Mouse (Mus musculus) embryonic fibroblast, embryonic 13.5 days (primary cell): ENCODE measurements around the gene Tcf7l2. TPM values are rescaled to one million over a fixed set of nuclear protein-coding genes. Genes with fewer than 3 reads are reported as not detected.

ENCODE experiments used
- H3K27ac ChIP-seq: 2 replicates; pipeline ENCODE4 v1.5.1; 2012; ENCODE audit warnings: low read length, control low read depth, inconsistent platforms; ENCODE audit not compliant: insufficient read depth
- H3K4me1 ChIP-seq: 2 replicates; pipeline ENCODE4 v1.6.1; 2011; ENCODE audit warnings: low read length; ENCODE audit not compliant: control insufficient read depth, insufficient read depth
- H3K4me3 ChIP-seq: 2 replicates; pipeline ENCODE4 v1.5.1; 2011; ENCODE audit warnings: mild to moderate bottlenecking, control low read depth, low read length; ENCODE audit not compliant: insufficient read depth
- CTCF ChIP-seq: IDR thresholded peaks from 2 replicates; pipeline ENCODE4 v1.5.1; 2011; ENCODE audit warnings: mild to moderate bottlenecking, control low read depth, low read length, moderate library complexity, borderline replicate concordance; ENCODE audit not compliant: insufficient read depth
- POLR2A ChIP-seq: IDR thresholded peaks from 2 replicates; pipeline ENCODE4 v1.6.1; 2011; ENCODE audit warnings: low read depth, mild to moderate bottlenecking, control low read depth, low read length, moderate library complexity
- polyA plus RNA-seq: library from polyadenylated mRNA; stranded (reverse); fragments of >200 nt; gene quantifications from 2 replicates; pipeline ENCODE4 v1.2.4, GENCODE M21; 2011; ENCODE audit warnings: low read depth; ENCODE audit not compliant: missing spikeins, insufficient read length

The Tcf7l2 gene
- polyA plus RNA-seq, 1 experiment = 41.1 TPM

GRCm38 (mm10) chr19:55803121-55803520 is 61.5 kb downstream of the Tcf7l2 start:
- no peak for TF ChIP-seq POLR2A
- TF ChIP-seq CTCF = no peak
- Histone ChIP-seq H3K4me1 (peaks cover 4% of the 10 kb centered on the region; the same call in 1 of the 2 replicates), H3K27ac (no peak overlapping the region)

GRCm38 (mm10) chr19:55803797-55804196 is 62.2 kb downstream of the Tcf7l2 start:
- TF ChIP-seq CTCF (no peak), POLR2A (no peak)
- Histone ChIP-seq H3K27ac (no peak overlapping the region), H3K4me1 (peaks cover 3% of the 10 kb centered on the region; the same call in 1 of the 2 replicates), H3K4me3 (no peak overlapping the region)

More at GRCm38 (mm10) chr19:55803121-55803520, 61.5 kb downstream of the Tcf7l2 start:
- no peak overlapping the region for H3K4me3 ChIP-seq

DNA sequence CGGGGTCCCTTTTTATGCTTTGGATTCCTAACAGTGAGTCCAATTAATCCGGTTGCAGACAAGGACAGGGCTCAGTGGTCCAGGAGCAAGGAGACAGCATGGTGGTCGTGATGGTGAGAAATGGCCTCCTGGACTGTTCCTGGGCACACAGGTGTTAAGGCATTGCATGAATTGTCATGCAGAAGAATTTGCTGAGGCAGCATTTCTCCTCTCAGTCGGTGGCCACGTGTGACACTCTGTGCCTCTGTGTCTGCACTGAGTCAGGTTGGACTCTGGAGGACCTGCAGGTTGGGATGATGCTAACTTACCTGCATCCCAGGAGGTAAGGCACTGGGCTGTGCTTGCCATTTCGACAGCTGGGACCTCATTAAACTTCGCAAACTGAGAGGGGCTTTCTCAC is 63.2 kb downstream of the Tcf7l2 start:
- no peak overlapping the region for H3K27ac ChIP-seq
- peaks cover 3% of the 10 kb centered on the region; the same call in 1 of the 2 replicates for H3K4me1 ChIP-seq
- no peak overlapping the region for H3K4me3 ChIP-seq
- no peak for TF ChIP-seq POLR2A
- no peak for TF ChIP-seq CTCF

- no peak overlapping the region for H3K4me3 ChIP-seq
- TF ChIP-seq CTCF (no peak), POLR2A (no peak)
- peaks cover 3% of the 10 kb centered on the region; the same call in 1 of the 2 replicates for H3K4me1 ChIP-seq
- no peak overlapping the region for H3K27ac ChIP-seq
These were observed 65.0 kb downstream of the Tcf7l2 start for GRCm38 (mm10) chr19:55806434-55807193.

DNA sequence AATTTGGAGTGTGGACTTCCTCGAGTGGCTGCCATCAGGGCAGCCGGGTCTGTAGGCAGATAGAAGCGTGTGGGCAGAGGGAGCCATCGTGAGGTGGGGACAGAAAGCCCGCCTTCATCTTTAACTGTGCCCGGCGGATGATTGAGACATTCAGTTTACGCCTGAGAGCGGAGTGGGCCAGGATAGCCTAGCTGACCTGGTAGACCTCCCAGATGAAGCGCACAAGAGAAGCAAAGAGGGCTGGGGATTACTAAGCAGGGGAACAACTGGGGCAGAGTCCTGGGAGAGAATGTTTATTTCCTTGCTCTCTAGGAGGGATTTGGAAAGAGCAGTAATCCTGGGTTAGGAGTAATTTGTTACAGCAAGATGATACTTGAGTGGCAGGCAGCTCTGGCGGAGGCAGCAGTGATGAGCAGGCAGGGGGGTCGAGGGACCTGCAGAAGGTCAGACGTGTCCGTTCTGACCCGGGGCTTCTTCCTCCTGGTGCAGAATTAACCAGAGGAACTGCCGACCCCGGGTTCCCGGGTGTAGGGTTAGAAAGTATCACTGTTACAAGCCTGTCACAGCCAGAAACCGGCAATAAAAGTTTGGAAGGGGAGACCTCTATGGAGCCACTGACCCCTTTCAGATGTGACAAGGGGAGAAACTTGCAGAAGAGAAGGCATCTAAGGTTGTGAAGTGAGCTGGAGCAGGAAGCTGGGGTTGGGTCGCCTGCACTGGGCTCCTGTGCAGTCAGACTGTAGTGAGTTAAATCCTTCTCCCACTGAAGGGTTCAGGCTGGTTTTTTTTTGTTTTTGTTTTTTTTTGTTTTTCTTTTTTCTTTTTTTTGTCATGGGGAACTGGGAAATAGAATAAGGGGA is 65.8 kb downstream of the Tcf7l2 start:
- peaks cover 3% of the 10 kb centered on the region; the same call in 1 of the 2 replicates for H3K4me1 ChIP-seq
- H3K4me3 ChIP-seq = no peak overlapping the region
- no peak overlapping the region for H3K27ac ChIP-seq
- TF ChIP-seq CTCF = no peak
- TF ChIP-seq POLR2A = no peak

GRCm38 (mm10) chr19:55808304-55808703 is 66.7 kb downstream of the Tcf7l2 start:
- Histone ChIP-seq H3K27ac (no peak overlapping the region), H3K4me3 (no peak overlapping the region), H3K4me1 (peaks cover 3% of the 10 kb centered on the region; the same call in 1 of the 2 replicates)
- no peak for TF ChIP-seq CTCF
- no peak for TF ChIP-seq POLR2A

GRCm38 (mm10) chr19:55809539-55809938 is 67.9 kb downstream of the Tcf7l2 start:
- no peak overlapping the region for H3K27ac ChIP-seq
- peaks cover 8% of the 10 kb centered on the region; the same call in 1 of the 2 replicates for H3K4me1 ChIP-seq
- H3K4me3 ChIP-seq = no peak overlapping the region
- TF ChIP-seq POLR2A = no peak
- no peak for TF ChIP-seq CTCF

DNA sequence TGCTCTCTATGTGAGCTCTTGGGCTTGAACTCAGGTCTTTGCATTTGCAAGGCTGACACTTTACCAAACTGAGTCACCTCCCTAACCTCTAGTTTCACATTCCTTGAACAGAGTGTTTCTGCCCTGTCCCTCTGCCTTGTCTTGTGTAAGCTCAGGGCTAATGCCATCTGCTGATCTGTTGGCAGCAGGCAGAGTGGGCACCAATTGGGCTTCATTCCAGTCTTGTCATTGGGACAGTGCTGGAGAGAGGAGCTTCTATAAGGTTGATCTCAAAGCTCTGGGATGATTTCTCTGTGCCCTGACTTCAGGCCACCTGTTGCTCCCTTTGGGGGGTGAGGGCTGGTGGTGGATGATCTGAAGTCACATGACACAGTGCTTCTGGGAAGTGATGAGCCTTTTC is 70.6 kb downstream of the Tcf7l2 start:
- no peak overlapping the region for H3K27ac ChIP-seq
- peaks cover 16% of the 10 kb centered on the region for H3K4me1 ChIP-seq
- no peak overlapping the region for H3K4me3 ChIP-seq
- TF ChIP-seq POLR2A (no peak), CTCF (no peak)

DNA sequence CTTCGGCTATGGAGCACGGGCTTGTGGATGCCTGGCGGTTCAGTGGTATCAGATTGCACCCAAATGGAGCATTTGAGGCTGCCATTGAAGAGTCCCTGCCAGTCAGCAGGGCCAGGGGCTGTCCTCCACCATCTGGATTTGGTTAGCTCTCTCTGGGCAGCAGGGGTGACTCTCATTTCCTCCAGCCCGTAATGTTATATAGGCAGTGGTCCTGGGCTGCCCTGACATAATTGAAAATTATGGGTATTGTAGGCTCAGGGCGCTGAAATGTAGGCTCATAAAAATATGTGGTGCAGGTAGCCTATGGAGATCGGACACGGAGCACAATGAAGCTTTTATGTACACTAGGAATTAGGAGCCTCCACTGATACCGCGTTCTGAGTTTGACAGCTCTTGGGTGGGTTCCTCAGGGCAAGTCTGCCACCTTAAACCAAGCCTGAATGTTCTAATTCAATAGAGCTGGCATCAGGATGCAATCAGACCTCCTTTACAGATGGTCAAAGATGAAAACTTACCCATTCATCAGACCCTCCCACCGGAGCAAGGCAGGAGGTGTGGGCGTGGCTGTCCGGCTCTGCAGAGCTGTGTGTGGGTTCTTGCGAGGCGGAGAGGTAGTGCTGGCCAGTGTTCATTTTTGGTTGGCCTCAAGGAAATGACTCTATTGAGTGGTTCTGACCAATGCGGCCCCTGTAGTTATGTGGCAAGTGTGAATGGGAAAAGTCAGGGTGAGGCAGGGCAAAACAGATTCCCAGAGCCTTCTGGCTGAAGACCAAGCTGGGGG is 73.6 kb downstream of the Tcf7l2 start:
- no peak overlapping the region for H3K4me3 ChIP-seq
- peak overlapping the region; percentile 85 for H3K27ac ChIP-seq
- peaks cover 16% of the 10 kb centered on the region for H3K4me1 ChIP-seq
- no peak for TF ChIP-seq POLR2A
- TF ChIP-seq CTCF = no peak
